Mouse (Mus musculus) kidney, adult 8-10 months (tissue): ENCODE measurements around the gene Mbnl1.
"Not testable (repeated sequence)": the region's sequence is repeated elsewhere in the genome, so short reads cannot be mapped to it uniquely, and the experiment has no call there.

Experiments used
- DNase-seq, 2 experiments: peaks; one replicate each; pipeline ENCODE4 v3.0.0; 2022

The Mbnl1 gene

GRCm38 (mm10) chr3:60472681-60473177 lies at the start of gene Mbnl1:
Gene Mbnl1, plus strand, starts transcription at chr3:60472830.
- DNase-seq = no peak

GRCm38 (mm10) chr3:60424148-60424547 lies 48.5 kb upstream of the Mbnl1 start:
- no peak for DNase-seq

- DNase-seq = no peak
These were observed 43.6 kb upstream of the Mbnl1 start for GRCm38 (mm10) chr3:60429049-60429448.

GRCm38 (mm10) chr3:60437254-60437653 lies 35.4 kb upstream of the Mbnl1 start:
- no peak for DNase-seq

GRCm38 (mm10) chr3:60437678-60438232 lies 34.9 kb upstream of the Mbnl1 start:
- DNase-seq = peak; percentile 46 to 59

- no peak for DNase-seq
These were observed 33.9 kb upstream of the Mbnl1 start for GRCm38 (mm10) chr3:60438715-60439114.

GRCm38 (mm10) chr3:60461828-60462521 lies 10.7 kb upstream of the Mbnl1 start:
- DNase-seq = no peak

- DNase-seq = not testable (repeated sequence)
These were observed 4.0 kb upstream of the Mbnl1 start for GRCm38 (mm10) chr3:60468667-60469066.

- not testable (repeated sequence) for DNase-seq
These were observed 3.3 kb upstream of the Mbnl1 start for GRCm38 (mm10) chr3:60469170-60469805.

GRCm38 (mm10) chr3:60472011-60472680 lies 484 bp upstream of the Mbnl1 start:
- no peak for DNase-seq

GRCm38 (mm10) chr3:60473861-60474653 lies 1.4 kb downstream of the Mbnl1 start:
- DNase-seq = no peak

GRCm38 (mm10) chr3:60474654-60474972 lies 2.0 kb downstream of the Mbnl1 start:
- DNase-seq = no peak

GRCm38 (mm10) chr3:60475055-60475454 lies 2.4 kb downstream of the Mbnl1 start:
- DNase-seq = no peak

- no peak for DNase-seq
These were observed 4.2 kb downstream of the Mbnl1 start for GRCm38 (mm10) chr3:60476751-60477255.

GRCm38 (mm10) chr3:60478433-60478832 lies 5.8 kb downstream of the Mbnl1 start:
- DNase-seq = no peak

- no peak for DNase-seq
These were observed 8.1 kb downstream of the Mbnl1 start for GRCm38 (mm10) chr3:60480716-60481115.

- no peak for DNase-seq
These were observed 9.2 kb downstream of the Mbnl1 start for GRCm38 (mm10) chr3:60481740-60482399.

- DNase-seq = no peak
These were observed 10.7 kb downstream of the Mbnl1 start for GRCm38 (mm10) chr3:60483305-60483704.

GRCm38 (mm10) chr3:60485987-60486712 lies 13.5 kb downstream of the Mbnl1 start:
- no peak for DNase-seq

GRCm38 (mm10) chr3:60486713-60487170 lies 14.1 kb downstream of the Mbnl1 start:
- DNase-seq = no peak

GRCm38 (mm10) chr3:60489509-60489908 lies 16.9 kb downstream of the Mbnl1 start:
- no peak for DNase-seq
